Mouse (Mus musculus): Measurements from ENCODE around the gene Cdc42ep4.

DNA sequence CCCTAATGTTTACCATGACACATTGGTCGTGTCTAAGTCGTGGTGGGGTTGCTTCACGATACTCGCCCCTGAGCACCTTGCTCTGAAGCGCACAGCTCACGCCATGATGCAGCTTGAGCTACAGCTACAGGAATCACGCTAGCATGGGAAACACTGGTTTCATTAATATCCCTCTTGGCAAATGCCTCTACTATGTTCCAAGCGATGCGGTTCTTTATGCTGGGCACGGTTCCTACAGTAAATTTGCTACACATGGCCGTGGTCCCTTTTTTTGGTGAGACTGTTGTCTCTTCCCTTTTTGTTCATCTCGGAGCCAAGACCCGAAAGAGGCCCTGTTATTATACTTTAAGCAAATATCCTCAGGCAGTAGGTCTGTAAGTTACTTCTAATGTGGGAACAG, 19.5 kb upstream of the Cdc42ep4 start:
- TF ChIP-seq POLR2A (IDR thresholded peaks at IDR 0.05; ENCODE audit: insufficient read depth, low read depth, low read length) (no peak), CTCF (IDR thresholded peaks at IDR 0.05; ENCODE audit: insufficient read depth, low read depth, low read length) (no peak)

All from olfactory bulb, adult 2 months (tissue).